Mouse (Mus musculus) neural tube, embryonic 12.5 days (tissue): ENCODE results near the gene Ddx5. TPM values are rescaled to one million over a fixed set of nuclear protein-coding genes. Genes with fewer than 3 reads are reported as not detected.

Source experiments
- ATAC-seq: fragments of 200-750 bp; cut with Nextera tagmentation; 2 replicates; pipeline ENCODE4 v1.8.0; 2017; ENCODE audit warnings: low read depth, mild to moderate bottlenecking, moderate TSS enrichment, moderate library complexity; ENCODE audit not compliant: low FRiP score
- H3K27ac ChIP-seq: fragments of 300-500 bp; sonication (generic); 2 replicates; pipeline ENCODE4 v1.5.1; 2016
- H3K27me3 ChIP-seq: fragments of 300-500 bp; sonication (generic); replicated peaks from 2 replicates; pipeline ENCODE4 v1.6.1; 2016; ENCODE audit warnings: mild to moderate bottlenecking
- H3K36me3 ChIP-seq: fragments of 300-500 bp; sonication (generic); 2 replicates; pipeline ENCODE4 v1.6.1; 2016; ENCODE audit warnings: mild to moderate bottlenecking
- H3K4me1 ChIP-seq: fragments of 300-500 bp; sonication (generic); 2 replicates; pipeline ENCODE4 v1.6.1; 2016
- H3K4me2 ChIP-seq: fragments of 300-500 bp; sonication (generic); replicated peaks from 2 replicates; pipeline ENCODE4 v1.6.1; 2016; ENCODE audit warnings: mild to moderate bottlenecking
- H3K4me3 ChIP-seq: fragments of 300-500 bp; sonication (generic); 2 replicates; pipeline ENCODE4 v1.5.1; 2016
- H3K9ac ChIP-seq: fragments of 300-500 bp; sonication (generic); 2 replicates; pipeline ENCODE4 v1.6.1; 2016; ENCODE audit warnings: mild to moderate bottlenecking
- H3K9me3 ChIP-seq: fragments of 300-500 bp; sonication (generic); 2 replicates; pipeline ENCODE4 v1.6.1; 2016; ENCODE audit warnings: mild to moderate bottlenecking
- WGBS: fragments of 180-500 bp; shearing (Covaris S2); methylation state at CpG from one replicate; pipeline ENCODE4 v1.1.7; 2016; 5-methylcytosine and 5-hydroxymethylcytosine counted together
- polyA plus RNA-seq: library from polyadenylated mRNA; unstranded; fragments of >200 nt; fragmentation: Nextera tagmentation; extraction: Ambion mirVana; gene quantifications from 2 replicates; pipeline ENCODE4 v1.2.1, GENCODE M21; 2016

Gene Ddx5
- polyA plus RNA-seq, 1 experiment from 2014 or later = 465 TPM

DNA sequence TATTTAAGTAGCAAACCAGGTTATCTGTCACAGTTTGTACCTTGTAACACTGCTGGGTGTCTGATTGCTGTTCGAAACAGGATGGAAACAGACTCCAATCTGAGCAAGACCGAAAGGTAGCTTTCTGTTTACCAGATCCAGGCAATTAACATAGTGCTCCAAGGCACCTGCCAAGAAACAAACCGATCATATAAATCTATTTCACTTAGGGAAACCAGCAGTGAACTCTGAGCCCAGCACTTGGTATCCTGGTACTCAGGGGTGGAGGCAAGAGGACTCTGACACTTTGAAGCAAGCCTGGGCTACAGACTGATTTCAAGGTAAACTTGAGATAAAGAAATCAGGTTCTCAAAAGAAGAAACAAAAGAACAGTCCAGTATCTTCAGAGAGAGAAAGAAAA is 11.6 kb downstream of the Ddx5 start:
- Histone ChIP-seq H3K4me2 (no peak overlapping the region), H3K36me3 (peaks cover 51% of the 10 kb centered on the region), H3K27me3 (no peaks in the 10 kb centered on the region), H3K9ac (no peak overlapping the region), H3K27ac (no peak overlapping the region), H3K9me3 (no peaks in the 10 kb centered on the region), H3K4me3 (no peak overlapping the region), H3K4me1 (no peaks in the 10 kb centered on the region)
- WGBS = 91% methylated on average over 3 of the region's 3 CpGs
- no peak for ATAC-seq

- ATAC-seq = no peak
- peaks cover 51% of the 10 kb centered on the region for H3K36me3 ChIP-seq
- WGBS = 97% methylated on average over 4 of the region's 4 CpGs
- H3K27ac ChIP-seq = no peak overlapping the region
- no peak overlapping the region for H3K9ac ChIP-seq
- H3K4me1 ChIP-seq = no peaks in the 10 kb centered on the region
- no peak overlapping the region for H3K4me2 ChIP-seq
- no peaks in the 10 kb centered on the region for H3K27me3 ChIP-seq
- no peaks in the 10 kb centered on the region for H3K9me3 ChIP-seq
- H3K4me3 ChIP-seq = no peak overlapping the region
Observed at GRCm38 (mm10) chr11:106776960-106777359, 12.0 kb downstream of the Ddx5 start.

DNA sequence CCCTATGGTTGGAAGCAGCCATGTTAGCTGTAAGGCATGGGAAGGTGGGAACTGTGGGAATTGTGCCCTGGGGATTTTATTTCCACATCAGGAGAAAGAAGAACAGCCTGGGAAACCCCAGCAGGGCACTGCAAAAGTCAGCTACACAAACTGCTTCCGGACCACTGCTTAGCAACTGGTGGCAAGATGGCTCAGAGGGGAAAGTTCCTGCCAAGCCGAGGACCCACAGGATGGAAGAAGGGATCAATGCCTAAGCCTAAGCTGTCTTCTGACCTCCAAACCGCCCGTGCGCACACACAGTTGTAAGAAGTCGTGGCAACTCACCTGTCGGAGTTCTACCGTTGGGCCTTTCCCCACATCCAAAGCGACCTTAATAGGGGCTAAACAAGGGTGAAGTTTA is 15.9 kb downstream of the Ddx5 start:
- peaks cover 69% of the 10 kb centered on the region for H3K36me3 ChIP-seq
- H3K4me1 ChIP-seq = no peaks in the 10 kb centered on the region
- H3K9ac ChIP-seq = no peak overlapping the region
- H3K27ac ChIP-seq = no peak overlapping the region
- H3K27me3 ChIP-seq = no peaks in the 10 kb centered on the region
- WGBS = 90% methylated on average over 9 of the region's 9 CpGs
- no peak for ATAC-seq
- no peak overlapping the region for H3K4me2 ChIP-seq
- H3K9me3 ChIP-seq = 0 out of 2 replicates have a peak, but pooled peaks cover 5% of the 10 kb centered on the region
- no peak overlapping the region for H3K4me3 ChIP-seq

- H3K9me3 ChIP-seq = peaks cover 10% of the 10 kb centered on the region; the same call in 1 of the 2 replicates
- ATAC-seq = no peak
- H3K27me3 ChIP-seq = no peaks in the 10 kb centered on the region
- WGBS = 97% methylated on average over 9 of the region's 9 CpGs
- H3K9ac ChIP-seq = no peak overlapping the region
- H3K27ac ChIP-seq = no peak overlapping the region
- no peak overlapping the region for H3K4me2 ChIP-seq
- H3K4me3 ChIP-seq = no peak overlapping the region
- H3K36me3 ChIP-seq = peaks cover 88% of the 10 kb centered on the region
- H3K4me1 ChIP-seq = no peaks in the 10 kb centered on the region
Observed at GRCm38 (mm10) chr11:106770195-106770974, 18.6 kb downstream of the Ddx5 start.

DNA sequence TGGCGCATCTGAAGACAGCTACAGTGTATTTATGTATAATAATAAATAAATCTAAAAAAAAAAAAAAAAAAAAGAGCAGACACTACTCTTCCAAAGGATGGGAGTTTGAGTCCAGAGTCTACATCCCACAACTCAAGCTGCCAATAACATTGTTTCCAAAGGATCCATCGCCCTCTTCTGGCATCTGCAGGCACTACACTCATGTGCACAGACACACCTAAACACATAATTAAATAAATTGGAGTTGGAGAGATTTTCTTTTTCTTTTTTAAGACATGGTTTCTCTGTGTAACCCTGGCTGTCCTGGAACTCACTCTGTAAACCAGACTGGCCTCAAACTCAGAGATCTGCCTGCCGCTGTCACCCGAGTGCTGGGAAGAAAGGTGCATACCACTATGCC is 21.5 kb downstream of the Ddx5 start:
- WGBS = 91% methylated on average over 4 of the region's 4 CpGs

DNA sequence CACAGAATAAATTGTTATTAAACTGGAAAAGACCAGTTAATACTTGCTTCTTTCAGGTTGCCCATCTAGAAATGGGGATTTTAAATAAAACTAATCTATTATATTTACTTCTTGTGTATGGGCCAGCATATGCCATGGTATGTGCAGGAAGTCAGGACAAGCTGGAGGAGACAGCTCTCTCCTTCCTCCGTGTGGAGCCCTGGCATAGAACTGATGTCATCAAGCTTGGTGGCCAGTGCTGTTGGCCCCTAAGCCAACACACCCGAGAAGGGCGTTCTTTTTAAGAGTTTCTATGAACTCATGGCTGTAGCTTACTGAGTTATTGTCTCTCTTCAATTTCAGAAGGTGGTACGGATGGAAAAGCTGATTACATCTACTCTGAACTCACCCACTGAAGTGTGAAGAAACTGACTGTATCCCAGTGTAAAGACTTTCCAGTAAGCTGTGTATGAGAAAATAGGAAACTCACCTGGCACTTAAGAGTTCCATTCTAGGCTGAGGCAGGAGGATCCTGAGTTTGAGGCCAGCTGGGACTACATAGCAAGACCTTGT is 22.3 kb downstream of the Ddx5 start:
- Histone ChIP-seq H3K27me3 (no peaks in the 10 kb centered on the region), H3K9me3 (peaks cover 10% of the 10 kb centered on the region; the same call in 1 of the 2 replicates), H3K27ac (no peak overlapping the region), H3K36me3 (peaks cover 56% of the 10 kb centered on the region), H3K4me3 (no peak overlapping the region), H3K9ac (no peak overlapping the region), H3K4me2 (no peak overlapping the region), H3K4me1 (peaks cover 4% of the 10 kb centered on the region; the same call in 1 of the 2 replicates)
- ATAC-seq = no peak
- 90% methylated on average over 4 of the region's 4 CpGs for WGBS

More for the DNA sequence above, 21.5 kb downstream of the Ddx5 start:
- Histone ChIP-seq H3K9me3 (peaks cover 10% of the 10 kb centered on the region; the same call in 1 of the 2 replicates), H3K36me3 (peaks cover 62% of the 10 kb centered on the region), H3K27ac (no peak overlapping the region), H3K4me1 (peaks cover 1% of the 10 kb centered on the region; the same call in 1 of the 2 replicates), H3K4me2 (no peak overlapping the region), H3K27me3 (no peaks in the 10 kb centered on the region), H3K4me3 (no peak overlapping the region), H3K9ac (no peak overlapping the region)
- no peak for ATAC-seq

GRCm38 (mm10) chr11:106762800-106763185 is 26.2 kb downstream of the Ddx5 start:
- H3K36me3 ChIP-seq = peaks cover 24% of the 10 kb centered on the region
- 77% methylated on average over 9 of the region's 9 CpGs for WGBS

GRCm38 (mm10) chr11:106762139-106762799 is 26.7 kb downstream of the Ddx5 start:
- Histone ChIP-seq H3K27me3 (no peaks in the 10 kb centered on the region), H3K4me1 (peaks cover 4% of the 10 kb centered on the region; the same call in 1 of the 2 replicates), H3K36me3 (peaks cover 19% of the 10 kb centered on the region), H3K27ac (no peak overlapping the region), H3K9ac (no peak overlapping the region), H3K4me2 (no peak overlapping the region), H3K9me3 (no peaks in the 10 kb centered on the region), H3K4me3 (no peak overlapping the region)
- no peak for ATAC-seq
- 64% methylated on average over 5 of the region's 5 CpGs for WGBS

More at GRCm38 (mm10) chr11:106762800-106763185, 26.2 kb downstream of the Ddx5 start:
- Histone ChIP-seq H3K4me3 (no peak overlapping the region), H3K9me3 (peaks cover 3% of the 10 kb centered on the region; the same call in 1 of the 2 replicates), H3K4me2 (no peak overlapping the region), H3K27ac (no peak overlapping the region), H3K27me3 (no peaks in the 10 kb centered on the region), H3K9ac (no peak overlapping the region), H3K4me1 (peaks cover 4% of the 10 kb centered on the region; the same call in 1 of the 2 replicates)
- no peak for ATAC-seq

DNA sequence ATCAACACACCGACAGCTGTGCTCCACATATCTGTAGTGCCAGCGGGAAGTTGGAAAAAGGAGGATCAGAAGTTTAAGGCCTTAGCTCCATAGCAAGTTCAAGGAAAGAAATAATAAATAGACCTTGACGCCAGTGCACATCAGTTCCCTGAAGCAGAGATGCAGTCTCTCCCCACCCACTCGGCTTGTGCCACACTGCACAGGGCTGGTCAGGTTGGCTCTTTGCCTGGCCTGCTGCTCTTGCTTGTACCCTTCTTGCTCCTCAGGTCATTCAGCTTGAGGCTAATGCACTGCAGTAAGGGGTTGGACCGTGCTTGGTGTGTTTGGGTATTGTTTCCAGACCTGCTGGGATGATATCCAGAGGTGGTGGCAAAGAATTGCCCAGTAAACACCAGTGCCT is 28.5 kb downstream of the Ddx5 start:
- H3K9me3 ChIP-seq = no peaks in the 10 kb centered on the region
- no peak overlapping the region for H3K4me3 ChIP-seq
- peaks cover 4% of the 10 kb centered on the region; the same call in 1 of the 2 replicates for H3K4me1 ChIP-seq
- no peak overlapping the region for H3K27ac ChIP-seq
- H3K9ac ChIP-seq = no peak overlapping the region
- WGBS = 95% methylated on average over 5 of the region's 5 CpGs
- H3K36me3 ChIP-seq = peaks cover 5% of the 10 kb centered on the region; the same call in 1 of the 2 replicates
- ATAC-seq = no peak
- H3K4me2 ChIP-seq = no peak overlapping the region
- no peaks in the 10 kb centered on the region for H3K27me3 ChIP-seq

GRCm38 (mm10) chr11:106759028-106759427 is 30.0 kb downstream of the Ddx5 start:
- ATAC-seq = no peak
- Histone ChIP-seq H3K4me2 (no peak overlapping the region), H3K9ac (no peak overlapping the region), H3K9me3 (no peaks in the 10 kb centered on the region), H3K4me3 (no peak overlapping the region), H3K36me3 (no peaks in the 10 kb centered on the region), H3K27ac (no peak overlapping the region), H3K4me1 (peaks cover 4% of the 10 kb centered on the region; the same call in 1 of the 2 replicates), H3K27me3 (no peaks in the 10 kb centered on the region)
- 93% methylated on average over 3 of the region's 3 CpGs for WGBS

DNA sequence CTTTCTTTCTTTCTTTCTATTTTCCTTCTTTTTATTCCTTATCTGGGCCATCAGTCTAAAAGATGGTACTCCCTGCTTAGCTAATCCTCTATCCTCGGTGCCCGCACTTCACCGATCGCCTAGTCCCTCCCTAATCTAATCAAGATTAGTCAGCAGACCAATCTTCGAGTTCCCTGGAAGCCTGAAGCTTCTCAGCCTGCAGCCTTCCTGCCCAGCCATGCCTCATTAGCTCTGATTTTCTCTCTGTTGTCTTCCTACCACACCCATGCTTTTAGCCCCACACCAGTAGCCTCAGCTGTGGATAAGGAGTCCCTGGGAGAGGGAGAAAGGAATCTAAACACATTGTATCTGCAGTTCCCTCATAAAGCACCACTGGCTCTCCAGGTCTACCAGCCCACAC is 33.4 kb downstream of the Ddx5 start:
- Histone ChIP-seq H3K27ac (no peak overlapping the region), H3K4me3 (no peak overlapping the region), H3K9ac (no peak overlapping the region), H3K9me3 (no peaks in the 10 kb centered on the region), H3K36me3 (no peaks in the 10 kb centered on the region), H3K4me2 (no peak overlapping the region), H3K27me3 (no peaks in the 10 kb centered on the region), H3K4me1 (no peaks in the 10 kb centered on the region)
- ATAC-seq = no peak
- WGBS = 80% methylated on average over 5 of the region's 5 CpGs

GRCm38 (mm10) chr11:106753314-106753713 is 35.7 kb downstream of the Ddx5 start:
- WGBS = 90% methylated on average over 6 of the region's 6 CpGs
- H3K4me2 ChIP-seq = no peak overlapping the region
- no peak overlapping the region for H3K27ac ChIP-seq
- no peaks in the 10 kb centered on the region for H3K4me1 ChIP-seq
- no peaks in the 10 kb centered on the region for H3K9me3 ChIP-seq
- no peaks in the 10 kb centered on the region for H3K27me3 ChIP-seq
- H3K9ac ChIP-seq = no peak overlapping the region
- no peaks in the 10 kb centered on the region for H3K36me3 ChIP-seq
- H3K4me3 ChIP-seq = no peak overlapping the region
- ATAC-seq = no peak
